Mouse (Mus musculus): ENCODE results near the gene Gm20897. TPM values are rescaled to one million over a fixed set of nuclear protein-coding genes. Genes with fewer than 3 reads are reported as not detected.
"Not testable (repeated sequence)": the region's sequence is repeated elsewhere in the genome, so short reads cannot be mapped to it uniquely, and the experiment has no call there.

The Gm20897 gene
- total RNA-seq (2017), result not detected in 2 replicates

DNA sequence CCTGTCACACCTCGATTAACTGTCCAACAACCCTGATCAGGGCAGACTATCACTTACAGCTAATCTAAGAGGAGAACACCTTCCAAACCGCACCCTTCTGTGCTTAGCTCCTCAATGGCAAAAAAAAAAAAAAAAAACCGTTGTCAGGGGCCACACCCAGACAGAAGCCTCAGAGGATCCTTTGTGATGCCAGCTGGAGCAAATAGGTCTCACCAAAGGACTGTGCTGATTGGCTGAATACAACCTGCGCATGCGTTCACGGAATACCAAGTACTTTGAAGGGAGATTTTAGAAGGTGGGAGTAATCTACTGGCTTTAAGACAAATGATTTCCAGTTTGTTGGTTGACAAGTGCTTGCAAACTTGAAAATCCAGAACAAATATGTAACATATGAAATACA, at the start of gene Gm20897:
Gm20897 (minus strand) TSS at position 101 of the 400 bp plus-strand sequence.
- not testable (repeated sequence) for ATAC-seq (replicated peaks; ENCODE audit: low read depth, poor library complexity, severe bottlenecking)

Other genes starting within 250 kb of the Gm20897 start
- gene Gm21732, start 73.5 kb upstream of the Gm20897 start, total RNA-seq (2017), result not detected in 2 replicates

Data from common myeloid progenitor, adult 5-6 weeks (primary cell).